21 mouse cellular contexts compared by ENCODE assay signal in the genomic region with DNA sequence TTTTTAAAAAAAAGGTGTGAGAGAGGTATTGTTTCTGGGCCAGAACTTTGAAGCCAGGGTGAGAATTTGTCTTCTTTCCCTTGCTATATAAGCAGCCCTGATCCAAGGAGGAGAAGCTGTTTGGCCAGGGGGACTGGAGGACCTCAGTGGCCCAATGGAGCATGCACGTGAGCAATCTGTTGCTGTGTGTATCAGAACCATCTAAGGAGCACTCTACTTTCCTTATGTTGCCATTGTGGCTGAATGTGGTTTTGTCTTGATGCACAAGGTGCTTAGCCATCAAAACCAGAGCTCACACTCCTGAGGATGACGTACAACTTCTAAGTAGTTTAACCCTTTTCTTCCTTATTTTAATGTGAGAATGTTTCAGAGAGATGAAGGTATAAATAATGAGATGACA. TPM values are rescaled to one million over a fixed set of nuclear protein-coding genes. Genes with fewer than 3 reads are reported as not detected.
DNase-seq lines count a peak whose midpoint lies in the region; ATAC-seq and TF ChIP-seq lines count a peak whose summit lies in the region.
"Had no signal": no experiment of that assay in that cellular context is flagged by ENCODE, and none has a peak within 500 bp of the region (broad histone marks: within the 10 kb centered on the region; RNA-seq: fewer than 3 reads in every experiment).

No protein-coding gene starts in this region.

- TF ChIP-seq CTCF in gastrocnemius, adult 2 months (IDR thresholded peaks at IDR 0.05) = no peak

- peaks cover 98% of the 10 kb centered on the region for H3K4me1 ChIP-seq in megakaryocyte, embryonic 14.5 days
- H3K4me1 ChIP-seq in liver, embryonic 13.5 days (replicated peaks) = peaks cover 96% of the 10 kb centered on the region

- intact Hi-C loops in heart, postnatal 14 days (cut with DNase I) = no loop called here
- intact Hi-C loops in gastrocnemius, adult 2 months (cut with DNase I) = no loop called here

- DNase-seq in heart, adult 11 months = peak; percentile 54
- no peak for DNase-seq in heart, postnatal 14 days
- no peak for DNase-seq in liver, embryonic 13.5 days
- DNase-seq in natural killer cell, adult 2 months (ENCODE audit: low spot score in 2 of 2) = peak; percentile 6 to 10
- DNase-seq in gastrocnemius, adult 2 months = no peak
- no peak for DNase-seq in right cerebral cortex, postnatal 10 days (ENCODE audit: low spot score in 2 of 2)
- DNase-seq: cerebellum, adult 8-10 months; kidney, postnatal 4 days; layer of hippocampus, adult 9-11 months had no signal

- H3K27ac ChIP-seq in liver, embryonic 13.5 days = peak overlapping the region; percentile 90
- H3K27ac ChIP-seq in gastrocnemius, adult 2 months = no peak overlapping the region
- H3K27ac ChIP-seq: embryonic facial prominence, embryonic 10.5 days; hindbrain, embryonic 15.5 days; left cerebral cortex, adult 2 months; limb, embryonic 10.5 days; macrophage; midbrain, embryonic 15.5 days; neural tube, embryonic 15.5 days had no signal

- H3K4me3 ChIP-seq in megakaryocyte, embryonic 14.5 days (replicated peaks) = peak overlapping the region; percentile 3
- no peak overlapping the region for H3K4me3 ChIP-seq in liver, embryonic 13.5 days (replicated peaks)
- H3K4me3 ChIP-seq in gastrocnemius, adult 2 months = no peak overlapping the region
- H3K4me3 ChIP-seq: embryonic facial prominence, embryonic 10.5 days; hindbrain, embryonic 15.5 days; left cerebral cortex, adult 2 months; limb, embryonic 10.5 days; midbrain, embryonic 15.5 days; myocyte; neural tube, embryonic 15.5 days had no signal

- no peaks in the 10 kb centered on the region for H3K9me3 ChIP-seq in megakaryocyte, embryonic 14.5 days
- H3K9me3 ChIP-seq in liver, embryonic 13.5 days (replicated peaks) = no peaks in the 10 kb centered on the region
- H3K9me3 ChIP-seq: embryonic facial prominence, embryonic 10.5 days; hindbrain, embryonic 15.5 days; limb, embryonic 10.5 days; midbrain, embryonic 15.5 days; neural tube, embryonic 15.5 days had no signal

- ATAC-seq in megakaryocyte, adult 5-6 weeks (ENCODE audit: poor library complexity, severe bottlenecking) = no peak
- ATAC-seq in liver, embryonic 13.5 days (ENCODE audit: low read depth) = peak; percentile 57
- ATAC-seq: forebrain, embryonic 16.5 days; intestine, embryonic 16.5 days; midbrain, embryonic 15.5 days had no signal

- peak overlapping the region; percentile 61 for H3K9ac ChIP-seq in liver, embryonic 13.5 days
- H3K9ac ChIP-seq: hindbrain, embryonic 15.5 days; midbrain, embryonic 15.5 days; neural tube, embryonic 15.5 days had no signal

- peaks cover 82% of the 10 kb centered on the region for H3K36me3 ChIP-seq in megakaryocyte, embryonic 14.5 days (replicated peaks; ENCODE audit: low read length)
- peaks cover 54% of the 10 kb centered on the region for H3K36me3 ChIP-seq in liver, embryonic 13.5 days
- H3K36me3 ChIP-seq: hindbrain, embryonic 15.5 days; midbrain, embryonic 15.5 days; neural tube, embryonic 15.5 days had no signal

- 31% methylated on average over 2 of the region's 2 CpGs for WGBS in liver, embryonic 13.5 days (ENCODE audit: insufficient replicate concordance)

- H3K4me2 ChIP-seq in liver, embryonic 13.5 days = peak overlapping the region; percentile 57
- H3K4me2 ChIP-seq: hindbrain, embryonic 15.5 days; midbrain, embryonic 15.5 days; neural tube, embryonic 15.5 days had no signal

- no peaks in the 10 kb centered on the region for H3K27me3 ChIP-seq in megakaryocyte, embryonic 14.5 days (replicated peaks)
- no peaks in the 10 kb centered on the region for H3K27me3 ChIP-seq in liver, embryonic 13.5 days
- H3K27me3 ChIP-seq: hindbrain, embryonic 15.5 days; midbrain, embryonic 15.5 days; neural tube, embryonic 15.5 days had no signal

RNA-seq across cellular contexts. Expression of a gene that starts 40.5 kb away (rescaled TPM):
- 1 to 10 TPM; 2.0 to 3.1 TPM for total RNA-seq in heart, postnatal 14 days (2021)
- 165 and 265 TPM in 2 replicates for polyA plus RNA-seq in megakaryocyte, embryonic 14.5 days (2012; ENCODE audit: insufficient read depth, low replicate concordance)
- total RNA-seq in megakaryocyte, adult 5-6 weeks (2015) = 22.3 and 25.1 TPM in 2 replicates
- total RNA-seq in megakaryocyte, adult 5-6 weeks (2017) = 33.0 and 43.3 TPM in 2 replicates
- polyA plus RNA-seq in liver, embryonic 13.5 days (2015; fragmentation: Nextera tagmentation; extraction: Ambion mirVana) = 11.4 and 12.2 TPM in 2 replicates
- under 1 TPM; 0.64 to 0.79 TPM for total RNA-seq in gastrocnemius, adult 2 months (2021)
- polyA plus RNA-seq: myocyte had no signal

RNA-seq across cellular contexts. Expression of a gene that starts 41.2 kb away (rescaled TPM):
- total RNA-seq in heart, postnatal 14 days (2021) = 10 to 100 TPM; 88.5 to 88.9 TPM
- polyA plus RNA-seq in megakaryocyte, embryonic 14.5 days (2012; ENCODE audit: insufficient read depth, low replicate concordance) = 102 and 296 TPM in 2 replicates
- 54.5 and 60.9 TPM in 2 replicates for total RNA-seq in megakaryocyte, adult 5-6 weeks (2015)
- total RNA-seq in megakaryocyte, adult 5-6 weeks (2017) = 9.5 and 21.8 TPM in 2 replicates
- 20.1 and 20.4 TPM in 2 replicates for polyA plus RNA-seq in liver, embryonic 13.5 days (2015; fragmentation: Nextera tagmentation; extraction: Ambion mirVana)
- 100 to 1,000 TPM in 1 of 2 experiments, 10 to 100 TPM in 1; 56.2 to 120 TPM for total RNA-seq in gastrocnemius, adult 2 months (2021)

Comparison
In these comparisons a context has a peak if more than half of its experiments do, and no peak if none do; other contexts are left out.
1. DNase-seq: peak in heart, adult 11 months (single experiment) and natural killer cell, adult 2 months (2 of 2); none in heart, postnatal 14 days (0 of 2), liver, embryonic 13.5 days (single experiment), gastrocnemius, adult 2 months (single experiment) and right cerebral cortex, postnatal 10 days (0 of 2).
2. RNA of a gene that starts 40.5 kb away (total RNA-seq): 22.3 to 43.3 TPM in megakaryocyte, adult 5-6 weeks; 2.0 to 3.1 TPM in heart, postnatal 14 days and 0.64 to 0.79 TPM in gastrocnemius, adult 2 months; every median in the first group is over 4 times any median in the second.